Mouse (Mus musculus): ENCODE results near the gene Sema6d.

The Sema6d gene

GRCm38 (mm10) chr2:124168411-124168810, 78.6 kb downstream of the Sema6d start:
- in situ Hi-C loops (cut with MboI; ENCODE audit: low sequenced_read_pairs), result no loop called here

- in situ Hi-C loops (cut with MboI; ENCODE audit: low sequenced_read_pairs), result no loop called here
Observed at GRCm38 (mm10) chr2:124171718-124172117, 81.9 kb downstream of the Sema6d start.

GRCm38 (mm10) chr2:124176265-124176664, 86.5 kb downstream of the Sema6d start:
- in situ Hi-C loops (cut with MboI; ENCODE audit: low sequenced_read_pairs), result no loop called here

GRCm38 (mm10) chr2:124176711-124177169, 87.0 kb downstream of the Sema6d start:
- in situ Hi-C loops (cut with MboI; ENCODE audit: low sequenced_read_pairs), result no loop called here

GRCm38 (mm10) chr2:124189271-124189670, 99.5 kb downstream of the Sema6d start:
- in situ Hi-C loops (cut with MboI; ENCODE audit: low sequenced_read_pairs), result no loop called here

GRCm38 (mm10) chr2:124194041-124194440, 104.3 kb downstream of the Sema6d start:
- in situ Hi-C loops (cut with MboI; ENCODE audit: low sequenced_read_pairs), result no loop called here

- in situ Hi-C loops (cut with MboI; ENCODE audit: low sequenced_read_pairs), result no loop called here
Observed at GRCm38 (mm10) chr2:124201493-124201892, 111.7 kb downstream of the Sema6d start.

- in situ Hi-C loops (cut with MboI; ENCODE audit: low sequenced_read_pairs), result no loop called here
Observed at GRCm38 (mm10) chr2:124202475-124202990, 112.8 kb downstream of the Sema6d start.

GRCm38 (mm10) chr2:124205811-124206210, 116.0 kb downstream of the Sema6d start:
- in situ Hi-C loops (cut with MboI; ENCODE audit: low sequenced_read_pairs), result no loop called here

GRCm38 (mm10) chr2:124208251-124208650, 118.5 kb downstream of the Sema6d start:
- in situ Hi-C loops (cut with MboI; ENCODE audit: low sequenced_read_pairs), result no loop called here

GRCm38 (mm10) chr2:124223559-124223958, 133.8 kb downstream of the Sema6d start:
- in situ Hi-C loops (cut with MboI; ENCODE audit: low sequenced_read_pairs), result no loop called here

- in situ Hi-C loops (cut with MboI; ENCODE audit: low sequenced_read_pairs), result no loop called here
Observed at GRCm38 (mm10) chr2:124224328-124224727, 134.6 kb downstream of the Sema6d start.

GRCm38 (mm10) chr2:124234636-124235221, 145.0 kb downstream of the Sema6d start:
- in situ Hi-C loops (cut with MboI; ENCODE audit: low sequenced_read_pairs), result no loop called here

- in situ Hi-C loops (cut with MboI; ENCODE audit: low sequenced_read_pairs), result no loop called here
Observed at GRCm38 (mm10) chr2:124235237-124236055, 145.7 kb downstream of the Sema6d start.

GRCm38 (mm10) chr2:124236831-124237230, 147.1 kb downstream of the Sema6d start:
- in situ Hi-C loops (cut with MboI; ENCODE audit: low sequenced_read_pairs), result no loop called here

GRCm38 (mm10) chr2:124243608-124244007, 153.8 kb downstream of the Sema6d start:
- in situ Hi-C loops (cut with MboI; ENCODE audit: low sequenced_read_pairs), result no loop called here

GRCm38 (mm10) chr2:124244543-124245245, 154.9 kb downstream of the Sema6d start:
- in situ Hi-C loops (cut with MboI; ENCODE audit: low sequenced_read_pairs), result no loop called here

GRCm38 (mm10) chr2:124258108-124258507, 168.3 kb downstream of the Sema6d start:
- in situ Hi-C loops (cut with MboI; ENCODE audit: low sequenced_read_pairs), result no loop called here

- in situ Hi-C loops (cut with MboI; ENCODE audit: low sequenced_read_pairs), result no loop called here
Observed at GRCm38 (mm10) chr2:124264309-124264708, 174.5 kb downstream of the Sema6d start.

- in situ Hi-C loops (cut with MboI; ENCODE audit: low sequenced_read_pairs), result no loop called here
Observed at GRCm38 (mm10) chr2:124271156-124271555, 181.4 kb downstream of the Sema6d start.

- in situ Hi-C loops (cut with MboI; ENCODE audit: low sequenced_read_pairs), result no loop called here
Observed at GRCm38 (mm10) chr2:124277492-124277891, 187.7 kb downstream of the Sema6d start.
